Mouse (Mus musculus): Measurements from ENCODE around the gene Zkscan16.

The Zkscan16 gene

GRCm38 (mm10) chr4:58941638-58942037 lies 1.8 kb upstream of the Zkscan16 start:
- no peak for DNase-seq

DNA sequence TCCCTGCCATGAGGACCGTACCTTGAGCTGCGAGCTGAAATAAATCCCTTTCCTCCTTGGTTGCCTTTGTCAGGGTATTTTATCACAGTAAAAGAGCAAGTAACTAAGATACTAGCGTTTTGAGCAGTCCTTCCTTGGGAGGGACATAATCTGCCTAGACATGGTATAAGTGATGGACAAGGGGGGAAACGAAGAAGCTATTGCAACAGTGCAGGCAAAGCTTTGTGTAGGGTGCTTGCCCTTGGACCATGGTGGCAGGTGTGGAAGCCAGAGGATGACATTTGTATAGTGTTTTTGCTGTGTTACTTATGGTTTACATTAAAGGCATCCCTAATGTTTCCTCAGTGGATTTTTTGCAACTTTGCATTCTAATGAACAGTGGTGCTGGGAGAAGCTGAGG lies 486 bp upstream of the Zkscan16 start:
- no peak for DNase-seq

DNA sequence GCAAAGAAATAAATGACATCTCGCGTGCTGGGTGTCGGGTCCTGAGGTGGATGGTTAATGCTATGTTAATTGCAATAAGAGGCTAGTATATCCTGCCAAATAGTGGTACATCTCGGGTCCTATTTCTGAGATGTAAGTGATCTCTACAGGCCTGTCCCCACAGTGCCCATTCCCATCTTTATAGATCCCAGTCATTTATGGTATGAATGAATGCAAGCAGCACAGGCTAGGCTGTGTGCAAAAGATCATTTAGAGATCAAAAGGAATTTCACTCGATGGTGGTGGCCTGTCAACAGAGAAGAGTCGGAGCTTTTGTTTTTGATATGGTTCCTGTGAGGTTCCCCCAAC lies 752 bp downstream of the Zkscan16 start:
- DNase-seq, result no peak

- no peak for DNase-seq
Measured at GRCm38 (mm10) chr4:58944695-58945094, 1.3 kb downstream of the Zkscan16 start.

DNA sequence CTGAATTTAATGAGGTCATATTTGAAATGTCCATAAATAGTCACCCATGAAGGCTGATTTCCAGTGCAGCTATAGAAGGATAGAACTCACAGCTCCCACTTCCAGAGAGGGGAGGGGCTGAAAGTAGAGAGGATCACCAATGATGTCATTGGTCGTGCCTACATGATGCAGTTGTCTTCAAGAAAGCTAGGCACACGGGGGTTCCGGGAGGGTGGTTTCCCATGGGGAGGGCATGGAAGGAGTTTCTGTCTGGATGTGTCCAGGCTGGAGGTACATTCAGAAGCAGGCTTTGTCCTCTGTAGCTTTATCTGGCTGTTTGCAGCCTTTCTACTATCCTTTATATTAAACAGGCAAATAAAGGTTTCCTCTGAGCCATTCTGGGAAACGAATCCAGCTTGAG lies 5.0 kb downstream of the Zkscan16 start:
- no peak for DNase-seq

GRCm38 (mm10) chr4:58952630-58953029 lies 9.2 kb downstream of the Zkscan16 start:
- no peak for DNase-seq

DNA sequence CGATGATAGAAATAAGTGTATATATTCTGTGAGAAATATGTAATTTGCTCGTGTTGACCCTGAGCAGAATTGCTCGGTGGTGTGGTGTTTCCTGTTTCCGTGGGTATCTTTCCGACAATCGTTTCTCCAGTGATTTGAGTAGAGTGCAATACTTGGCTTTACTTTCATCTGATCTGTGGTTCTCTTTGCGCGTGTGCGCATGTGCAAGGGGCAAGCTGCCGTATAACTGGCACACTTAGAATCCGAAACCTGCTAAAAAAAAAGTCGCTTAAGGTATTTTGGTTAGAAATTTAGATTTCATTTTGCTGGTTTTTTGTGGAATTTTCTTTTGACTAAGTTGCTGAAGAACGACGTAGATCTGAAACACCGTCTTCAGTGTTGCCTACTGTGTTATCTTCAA lies 18.3 kb downstream of the Zkscan16 start:
- no peak for DNase-seq

DNA sequence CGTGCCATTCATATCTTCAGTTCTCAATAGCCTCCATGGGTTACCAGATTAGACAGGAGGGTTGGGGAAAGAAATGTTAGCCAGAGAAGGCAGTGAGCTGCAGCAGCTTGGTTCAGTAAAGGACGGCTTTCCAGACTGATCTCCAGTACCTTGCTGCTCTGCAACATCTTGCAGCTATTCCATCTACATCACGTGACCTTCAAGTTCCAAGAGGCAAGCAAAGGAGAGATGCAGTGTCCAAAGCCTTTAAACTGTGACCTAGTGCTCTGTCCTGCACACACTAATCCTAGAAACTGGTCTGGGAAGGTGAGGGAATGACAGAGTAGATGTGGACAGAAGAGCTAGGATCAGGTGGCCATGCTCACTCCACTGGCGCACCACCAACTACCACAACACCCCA lies 19.8 kb downstream of the Zkscan16 start:
- DNase-seq, result no peak

DNA sequence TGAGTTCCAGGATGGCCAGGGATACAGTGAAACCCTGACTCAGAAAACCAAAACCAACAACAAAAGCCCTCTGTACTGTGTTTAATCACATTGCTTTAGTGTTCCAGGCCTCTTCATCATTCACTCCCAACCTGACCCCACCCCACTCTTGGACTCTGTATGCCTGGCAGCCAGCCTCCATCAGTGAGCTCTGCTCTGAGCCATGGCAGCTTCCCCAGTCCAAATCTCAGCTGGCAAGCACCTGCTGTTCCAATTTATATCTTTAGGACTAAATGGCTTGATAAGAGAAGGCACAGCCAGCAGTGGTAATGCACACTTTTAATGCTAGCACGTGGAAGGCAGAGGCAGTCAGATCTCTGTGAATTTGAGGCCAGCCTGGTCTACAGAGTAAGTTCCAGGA lies 21.7 kb downstream of the Zkscan16 start:
- no peak for DNase-seq

GRCm38 (mm10) chr4:58970678-58971077 lies 27.2 kb downstream of the Zkscan16 start:
- no peak for DNase-seq

DNA sequence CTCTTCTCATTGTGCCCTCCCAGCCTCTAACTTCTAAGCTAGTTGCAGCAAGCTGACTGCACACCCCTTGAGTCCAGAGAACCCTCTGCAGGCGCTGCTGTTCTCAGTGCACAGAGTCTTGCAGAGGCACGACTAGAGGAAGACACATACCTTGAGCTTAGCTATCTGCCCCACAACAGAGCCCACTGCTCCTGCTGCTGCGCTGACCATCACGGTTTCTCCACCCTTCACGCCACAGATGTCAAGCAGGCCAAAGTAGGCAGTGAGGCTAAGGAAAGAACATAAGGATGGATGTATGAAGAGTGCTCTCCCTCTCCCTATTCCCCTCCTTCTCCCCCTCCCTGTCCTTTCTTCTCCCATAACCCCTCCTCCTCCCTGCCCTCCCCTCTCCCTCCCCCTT lies 32.3 kb downstream of the Zkscan16 start:
- DNase-seq, result peak; percentile 2

GRCm38 (mm10) chr4:58981421-58981820 lies 38.0 kb downstream of the Zkscan16 start:
- DNase-seq, result no peak

DNA sequence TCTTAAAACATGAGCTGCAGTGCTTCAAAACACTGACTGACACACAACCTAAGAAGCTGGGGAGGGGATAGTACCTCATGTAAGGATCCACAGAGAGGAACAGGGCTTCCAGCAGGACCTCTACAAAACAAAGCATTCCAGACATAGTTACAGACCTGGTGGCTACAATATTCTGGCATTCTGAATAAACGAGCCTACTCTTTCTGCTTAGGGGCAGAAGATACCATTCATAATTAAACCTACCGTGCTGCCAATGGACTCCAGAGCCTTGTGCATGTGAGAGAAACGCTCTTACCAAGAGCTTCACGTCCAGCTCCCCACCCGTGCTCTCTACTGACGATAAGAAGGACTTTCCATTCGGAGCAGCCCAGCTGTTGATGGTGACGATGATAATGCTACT lies 39.4 kb downstream of the Zkscan16 start:
- no peak for DNase-seq

DNA sequence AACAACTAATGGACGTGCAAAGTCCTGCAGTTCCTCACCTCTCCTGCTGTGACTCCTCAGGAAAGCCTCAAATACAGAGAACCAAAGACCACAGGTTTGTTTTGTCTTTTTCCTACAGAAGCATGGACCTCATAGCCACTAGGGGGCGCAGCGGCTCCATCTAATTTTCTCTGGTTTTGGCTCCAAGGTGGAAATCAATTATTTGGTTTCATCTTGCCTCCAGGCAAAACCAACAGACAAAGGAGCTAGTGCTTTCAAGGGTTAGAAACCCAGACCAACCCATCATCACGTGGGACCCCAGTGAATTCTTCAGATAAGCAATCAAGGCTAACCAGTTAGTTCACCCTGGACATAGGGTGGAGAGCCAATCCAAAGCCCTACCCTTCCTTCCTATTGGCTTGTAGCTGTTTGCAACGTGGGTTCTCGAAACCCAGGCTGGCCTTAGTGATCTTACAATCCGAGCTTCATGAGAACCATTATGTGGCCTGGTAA lies 41.8 kb downstream of the Zkscan16 start:
- peak; percentile 92 for DNase-seq

- peak; percentile 94 for DNase-seq
Measured at GRCm38 (mm10) chr4:58986540-58987190, 43.2 kb downstream of the Zkscan16 start, which contains the start of gene Ptgr1. Gene Ptgr1 (minus strand): TSS chr4:58987119.

GRCm38 (mm10) chr4:58989303-58989898 lies 46.0 kb downstream of the Zkscan16 start:
- no peak for DNase-seq

- DNase-seq, result no peak
Measured at GRCm38 (mm10) chr4:58990609-58991434, 47.4 kb downstream of the Zkscan16 start.

DNA sequence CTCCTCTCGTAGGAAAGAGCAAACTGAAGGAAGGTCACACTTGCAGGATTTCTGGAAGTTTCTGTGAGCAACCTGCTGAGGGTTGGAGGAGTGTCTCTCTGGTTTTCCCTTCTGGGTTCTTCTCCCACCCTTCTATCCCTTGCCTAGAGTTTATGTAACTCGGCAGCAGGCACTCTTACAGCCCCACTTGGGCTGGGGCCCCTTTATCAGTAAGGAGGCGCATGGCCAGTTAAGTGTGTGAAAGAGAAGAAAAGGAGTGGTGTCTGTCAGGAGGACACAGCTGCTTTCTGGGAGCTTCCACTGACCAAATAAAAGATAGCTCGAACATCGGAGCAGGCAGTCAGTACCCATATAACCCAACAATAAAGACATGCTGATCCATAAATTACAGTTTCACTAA lies 48.8 kb downstream of the Zkscan16 start:
- no peak for DNase-seq

GRCm38 (mm10) chr4:58994762-58995161 lies 51.3 kb downstream of the Zkscan16 start, which contains the start of gene Dnajc25:
Gene Dnajc25 (plus strand): TSS chr4:58995062.
- no peak for DNase-seq

DNA sequence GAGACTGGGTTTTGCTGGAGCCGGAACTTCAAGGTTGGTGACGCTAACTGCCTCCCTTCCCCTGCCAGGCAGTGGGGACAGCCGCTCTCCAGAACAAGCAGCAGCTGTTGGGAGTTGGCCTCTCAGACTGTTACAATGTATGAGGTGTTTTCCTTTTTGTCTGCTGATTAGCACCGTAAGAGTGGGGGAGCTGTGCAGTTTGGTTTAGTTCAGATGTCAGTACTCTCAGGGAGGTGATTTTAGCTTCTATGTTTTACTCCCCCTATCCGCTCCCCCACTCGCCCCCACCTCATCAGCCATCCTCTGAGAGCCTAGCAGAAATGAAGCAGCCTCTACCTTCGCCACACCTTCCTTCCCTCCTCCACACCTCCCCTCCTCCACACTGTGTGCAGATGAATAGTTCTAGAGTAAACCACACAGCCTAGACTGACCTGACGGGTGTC lies 51.8 kb downstream of the Zkscan16 start:
- no peak for DNase-seq

- DNase-seq, result no peak
Measured at GRCm38 (mm10) chr4:58997081-58997480, 53.7 kb downstream of the Zkscan16 start.

GRCm38 (mm10) chr4:58998688-58999087 lies 55.3 kb downstream of the Zkscan16 start:
- no peak for DNase-seq

DNA sequence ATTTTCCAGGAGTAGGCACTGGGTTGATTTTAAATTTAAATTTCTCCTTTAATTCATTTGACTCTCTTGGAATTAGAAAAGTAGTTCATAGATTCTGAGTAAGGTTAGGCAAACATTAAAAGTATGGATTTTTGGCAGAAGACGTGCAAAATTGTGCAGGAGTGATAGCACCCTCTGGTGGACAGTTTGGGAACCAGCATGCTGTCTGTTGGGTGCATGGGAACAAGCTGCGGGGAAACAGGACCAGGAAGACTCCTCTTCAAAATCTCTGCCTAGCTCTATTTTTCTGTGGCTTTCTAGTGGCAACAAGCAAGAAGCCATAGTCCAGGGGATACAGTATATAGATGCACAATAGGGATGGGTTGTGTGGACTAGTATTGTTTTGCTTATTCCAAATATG lies 56.3 kb downstream of the Zkscan16 start:
- peak; percentile 84 for DNase-seq

GRCm38 (mm10) chr4:59000614-59001013 lies 57.2 kb downstream of the Zkscan16 start:
- DNase-seq, result peak; percentile 76
